Mouse (Mus musculus) B cell, adult 62 days (primary cell): ENCODE data around the gene Ubl5. TPM values are rescaled to one million over a fixed set of nuclear protein-coding genes. Genes with fewer than 3 reads are reported as not detected.

Source experiments
- total RNA-seq: library from RNA; stranded (reverse); gene quantifications from 4 replicates; pipeline ENCODE4 v1.2.4, GENCODE M21; 2023

Ubl5 gene
- total RNA-seq: 353 to 420 TPM (median 370 TPM) in 4 replicates

DNA sequence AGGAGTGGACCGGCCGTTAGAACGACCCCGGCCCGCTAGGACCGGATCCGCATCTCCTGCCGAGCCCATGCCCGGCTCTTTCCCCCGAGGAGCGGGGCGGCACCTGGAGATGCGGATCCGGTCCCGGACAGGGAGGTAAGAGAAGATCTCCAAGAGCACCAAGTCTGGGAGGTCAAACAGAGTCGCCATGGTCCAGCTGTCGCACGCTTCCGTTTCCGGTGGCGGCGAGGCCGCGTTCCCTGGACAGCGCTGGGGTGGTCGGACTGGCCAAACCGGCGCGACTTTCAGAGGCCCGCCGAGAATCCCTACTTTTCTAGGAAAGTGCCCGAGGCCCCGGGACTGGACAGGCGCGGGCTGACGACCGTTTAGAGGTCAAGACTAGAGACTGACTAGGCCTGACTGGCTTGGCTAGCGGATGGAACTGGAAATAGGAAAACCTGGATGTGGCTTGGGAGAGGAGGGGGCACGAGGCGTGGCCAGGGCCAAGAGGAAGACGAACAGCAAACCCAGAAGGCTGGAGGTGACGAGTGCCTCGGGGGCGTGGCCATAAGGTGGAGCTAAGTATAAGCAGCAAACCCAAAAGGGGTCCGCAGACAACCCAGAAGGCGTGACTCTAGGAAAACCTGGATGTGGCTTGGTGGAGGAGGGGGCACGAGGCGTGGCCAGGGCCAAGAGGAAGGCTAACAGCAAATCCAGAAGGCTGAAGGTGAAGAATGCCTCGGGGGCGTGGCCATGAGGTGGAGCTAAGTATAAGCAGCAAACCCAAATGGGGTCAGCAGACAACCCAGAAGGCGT is at the start of gene Ubl5:
Ubl5 (plus strand) TSS at position 778 of the 795 bp plus-strand sequence.

GRCm38 (mm10) chr9:20644360-20645081 is 1.8 kb downstream of the Ubl5 start, which contains the start of gene Fbxl12:
TSS of gene Fbxl12 (minus strand) at chr9:20644767.

GRCm38 (mm10) chr9:20651602-20652259 is 9.1 kb downstream of the Ubl5 start, which contains the start of gene Pin1:
TSS of gene Pin1 (plus strand) at chr9:20652095.

Other genes starting within 250 kb of the Ubl5 start
- gene Zfp26, start 182.7 kb upstream of the Ubl5 start, total RNA-seq: 38.5 to 46.5 TPM (median 44.3 TPM) in 4 replicates
- 16.1 to 20.3 TPM (median 17.9 TPM) in 4 replicates for gene Zfp426, start 150.1 kb upstream of the Ubl5 start, total RNA-seq
- 29.1 to 32.0 TPM (median 30.4 TPM) in 4 replicates for gene Zfp266, start 121.5 kb upstream of the Ubl5 start, total RNA-seq
- 5.8 to 12.1 TPM (median 9.4 TPM) in 4 replicates for gene Zfp846, start 61.6 kb upstream of the Ubl5 start, total RNA-seq
- 73.5 to 85.4 TPM (median 77.5 TPM) in 4 replicates for gene Fbxl12, start 1.9 kb downstream of the Ubl5 start, total RNA-seq
- gene Pin1, start 9.2 kb downstream of the Ubl5 start, total RNA-seq: 15.6 to 17.9 TPM (median 17.0 TPM) in 4 replicates
- not detected in 4 replicates for gene Olfm2, start 103.5 kb downstream of the Ubl5 start, total RNA-seq
- 0.75 to 2.1 TPM (median 1.3 TPM) in 4 replicates for gene Col5a3, start 172.2 kb downstream of the Ubl5 start, total RNA-seq
- not detected in 4 replicates for gene Rdh8, start 175.6 kb downstream of the Ubl5 start, total RNA-seq
- 45.8 to 56.2 TPM (median 51.6 TPM) in 4 replicates for gene A230050P20Rik, start 225.8 kb downstream of the Ubl5 start, total RNA-seq
- 0.49 to 2.0 TPM (median 1.0 TPM) in 4 replicates for gene Angptl6, start 236.8 kb downstream of the Ubl5 start, total RNA-seq
- gene Ppan, start 245.3 kb downstream of the Ubl5 start, total RNA-seq: 114 to 135 TPM (median 121 TPM) in 4 replicates